Mouse (Mus musculus): ENCODE results near the gene Arhgap1. TPM values are rescaled to one million over a fixed set of nuclear protein-coding genes. Genes with fewer than 3 reads are reported as not detected.

Arhgap1 gene
- polyA plus RNA-seq, 1 experiment from 2014 or later: 85.9 TPM

- Histone ChIP-seq H3K9me3 (ENCODE audit: control insufficient read depth, low read length) (no peaks in the 10 kb centered on the region), H3K27me3 (ENCODE audit: control insufficient read depth, insufficient read depth, low read length) (no peaks in the 10 kb centered on the region), H3K4me3 (ENCODE audit: low read depth, low read length) (no peak overlapping the region), H3K4me1 (ENCODE audit: control insufficient read depth, insufficient read depth, low read length) (peaks cover 7% of the 10 kb centered on the region; the same call in 1 of the 2 replicates), H3K4me2 (ENCODE audit: low read depth, low read length) (no peak overlapping the region), H3K9ac (replicated peaks; ENCODE audit: low read depth, low read length) (no peak overlapping the region), H3K36me3 (ENCODE audit: control insufficient read depth, insufficient read depth, low read length) (peaks cover 51% of the 10 kb centered on the region), H3K27ac (ENCODE audit: low read depth, low read length) (no peak overlapping the region)
- 90% methylated on average over 5 of the region's 5 CpGs for WGBS
- no peak for ATAC-seq (ENCODE audit: low read depth)
Measured at GRCm38 (mm10) chr2:91655388-91655787, 5.7 kb downstream of the Arhgap1 start.

GRCm38 (mm10) chr2:91655827-91656226 lies 6.2 kb downstream of the Arhgap1 start:
- no peak for ATAC-seq (ENCODE audit: low read depth)
- Histone ChIP-seq H3K36me3 (ENCODE audit: control insufficient read depth, insufficient read depth, low read length) (peaks cover 51% of the 10 kb centered on the region), H3K27ac (ENCODE audit: low read depth, low read length) (no peak overlapping the region), H3K9ac (replicated peaks; ENCODE audit: low read depth, low read length) (no peak overlapping the region), H3K4me3 (ENCODE audit: low read depth, low read length) (no peak overlapping the region), H3K4me1 (ENCODE audit: control insufficient read depth, insufficient read depth, low read length) (peaks cover 4% of the 10 kb centered on the region; the same call in 1 of the 2 replicates), H3K4me2 (ENCODE audit: low read depth, low read length) (no peak overlapping the region), H3K27me3 (ENCODE audit: control insufficient read depth, insufficient read depth, low read length) (no peaks in the 10 kb centered on the region), H3K9me3 (ENCODE audit: control insufficient read depth, low read length) (no peaks in the 10 kb centered on the region)
- 80% methylated on average over 6 of the region's 6 CpGs for WGBS

- no peaks in the 10 kb centered on the region for H3K9me3 ChIP-seq (ENCODE audit: control insufficient read depth, low read length)
- H3K27ac ChIP-seq (ENCODE audit: low read depth, low read length): no peak overlapping the region
- no peaks in the 10 kb centered on the region for H3K4me1 ChIP-seq (ENCODE audit: control insufficient read depth, insufficient read depth, low read length)
- H3K4me3 ChIP-seq (ENCODE audit: low read depth, low read length): no peak overlapping the region
- H3K4me2 ChIP-seq (ENCODE audit: low read depth, low read length): no peak overlapping the region
- WGBS: 79% methylated on average over 8 of the region's 8 CpGs
- no peaks in the 10 kb centered on the region for H3K27me3 ChIP-seq (ENCODE audit: control insufficient read depth, insufficient read depth, low read length)
- H3K9ac ChIP-seq (replicated peaks; ENCODE audit: low read depth, low read length): no peak overlapping the region
- no peak for ATAC-seq (ENCODE audit: low read depth)
- peaks cover 51% of the 10 kb centered on the region for H3K36me3 ChIP-seq (ENCODE audit: control insufficient read depth, insufficient read depth, low read length)
Measured at GRCm38 (mm10) chr2:91656774-91657173, 7.1 kb downstream of the Arhgap1 start.

GRCm38 (mm10) chr2:91659657-91660056 lies 10.0 kb downstream of the Arhgap1 start:
- no peak for ATAC-seq (ENCODE audit: low read depth)
- Histone ChIP-seq H3K4me3 (ENCODE audit: low read depth, low read length) (no peak overlapping the region), H3K27me3 (ENCODE audit: control insufficient read depth, insufficient read depth, low read length) (no peaks in the 10 kb centered on the region), H3K4me2 (ENCODE audit: low read depth, low read length) (no peak overlapping the region), H3K27ac (ENCODE audit: low read depth, low read length) (no peak overlapping the region), H3K9ac (replicated peaks; ENCODE audit: low read depth, low read length) (no peak overlapping the region), H3K36me3 (ENCODE audit: control insufficient read depth, insufficient read depth, low read length) (peaks cover 64% of the 10 kb centered on the region), H3K4me1 (ENCODE audit: control insufficient read depth, insufficient read depth, low read length) (no peaks in the 10 kb centered on the region), H3K9me3 (ENCODE audit: control insufficient read depth, low read length) (no peaks in the 10 kb centered on the region)
- 98% methylated on average over 8 of the region's 8 CpGs for WGBS

GRCm38 (mm10) chr2:91660981-91661380 lies 11.3 kb downstream of the Arhgap1 start:
- no peak for ATAC-seq (ENCODE audit: low read depth)
- Histone ChIP-seq H3K4me2 (ENCODE audit: low read depth, low read length) (no peak overlapping the region), H3K9ac (replicated peaks; ENCODE audit: low read depth, low read length) (no peak overlapping the region), H3K9me3 (ENCODE audit: control insufficient read depth, low read length) (no peaks in the 10 kb centered on the region), H3K27ac (ENCODE audit: low read depth, low read length) (no peak overlapping the region), H3K4me3 (ENCODE audit: low read depth, low read length) (no peak overlapping the region), H3K4me1 (ENCODE audit: control insufficient read depth, insufficient read depth, low read length) (no peaks in the 10 kb centered on the region), H3K27me3 (ENCODE audit: control insufficient read depth, insufficient read depth, low read length) (no peaks in the 10 kb centered on the region), H3K36me3 (ENCODE audit: control insufficient read depth, insufficient read depth, low read length) (peaks cover 59% of the 10 kb centered on the region)
- 92% methylated on average over 6 of the region's 6 CpGs for WGBS

GRCm38 (mm10) chr2:91664780-91665179 lies 15.1 kb downstream of the Arhgap1 start:
- Histone ChIP-seq H3K9me3 (ENCODE audit: control insufficient read depth, low read length) (no peaks in the 10 kb centered on the region), H3K36me3 (ENCODE audit: control insufficient read depth, insufficient read depth, low read length) (peaks cover 66% of the 10 kb centered on the region), H3K4me2 (ENCODE audit: low read depth, low read length) (no peak overlapping the region), H3K4me3 (ENCODE audit: low read depth, low read length) (no peak overlapping the region), H3K27me3 (ENCODE audit: control insufficient read depth, insufficient read depth, low read length) (no peaks in the 10 kb centered on the region), H3K27ac (ENCODE audit: low read depth, low read length) (no peak overlapping the region), H3K4me1 (ENCODE audit: control insufficient read depth, insufficient read depth, low read length) (no peaks in the 10 kb centered on the region), H3K9ac (replicated peaks; ENCODE audit: low read depth, low read length) (no peak overlapping the region)
- no peak for ATAC-seq (ENCODE audit: low read depth)

GRCm38 (mm10) chr2:91666386-91666910 lies 16.8 kb downstream of the Arhgap1 start:
- Histone ChIP-seq H3K36me3 (ENCODE audit: control insufficient read depth, insufficient read depth, low read length) (peaks cover 75% of the 10 kb centered on the region), H3K27ac (ENCODE audit: low read depth, low read length) (no peak overlapping the region), H3K9ac (replicated peaks; ENCODE audit: low read depth, low read length) (no peak overlapping the region), H3K4me2 (ENCODE audit: low read depth, low read length) (no peak overlapping the region), H3K4me1 (ENCODE audit: control insufficient read depth, insufficient read depth, low read length) (no peaks in the 10 kb centered on the region), H3K9me3 (ENCODE audit: control insufficient read depth, low read length) (no peaks in the 10 kb centered on the region), H3K4me3 (ENCODE audit: low read depth, low read length) (no peak overlapping the region), H3K27me3 (ENCODE audit: control insufficient read depth, insufficient read depth, low read length) (no peaks in the 10 kb centered on the region)
- WGBS: 95% methylated on average over 6 of the region's 6 CpGs
- ATAC-seq (ENCODE audit: low read depth): no peak

- 88% methylated on average over 2 of the region's 2 CpGs for WGBS
- no peak overlapping the region for H3K27ac ChIP-seq (ENCODE audit: low read depth, low read length)
- H3K4me1 ChIP-seq (ENCODE audit: control insufficient read depth, insufficient read depth, low read length): no peaks in the 10 kb centered on the region
- no peak overlapping the region for H3K4me2 ChIP-seq (ENCODE audit: low read depth, low read length)
- no peaks in the 10 kb centered on the region for H3K27me3 ChIP-seq (ENCODE audit: control insufficient read depth, insufficient read depth, low read length)
- peaks cover 72% of the 10 kb centered on the region for H3K36me3 ChIP-seq (ENCODE audit: control insufficient read depth, insufficient read depth, low read length)
- ATAC-seq (ENCODE audit: low read depth): no peak
- H3K9ac ChIP-seq (replicated peaks; ENCODE audit: low read depth, low read length): no peak overlapping the region
- H3K4me3 ChIP-seq (ENCODE audit: low read depth, low read length): no peak overlapping the region
- H3K9me3 ChIP-seq (ENCODE audit: control insufficient read depth, low read length): no peaks in the 10 kb centered on the region
Measured at GRCm38 (mm10) chr2:91667747-91668146, 18.1 kb downstream of the Arhgap1 start.

- no peak overlapping the region for H3K9ac ChIP-seq (replicated peaks; ENCODE audit: low read depth, low read length)
- H3K36me3 ChIP-seq (ENCODE audit: control insufficient read depth, insufficient read depth, low read length): peaks cover 68% of the 10 kb centered on the region
- no peaks in the 10 kb centered on the region for H3K27me3 ChIP-seq (ENCODE audit: control insufficient read depth, insufficient read depth, low read length)
- no peak for ATAC-seq (ENCODE audit: low read depth)
- H3K4me2 ChIP-seq (ENCODE audit: low read depth, low read length): no peak overlapping the region
- no peaks in the 10 kb centered on the region for H3K4me1 ChIP-seq (ENCODE audit: control insufficient read depth, insufficient read depth, low read length)
- H3K4me3 ChIP-seq (ENCODE audit: low read depth, low read length): no peak overlapping the region
- H3K27ac ChIP-seq (ENCODE audit: low read depth, low read length): no peak overlapping the region
- 91% methylated on average over 8 of the region's 8 CpGs for WGBS
- no peaks in the 10 kb centered on the region for H3K9me3 ChIP-seq (ENCODE audit: control insufficient read depth, low read length)
Measured at GRCm38 (mm10) chr2:91669326-91669725, 19.7 kb downstream of the Arhgap1 start.
